Mouse (Mus musculus) cerebellum, adult 2 months (tissue): Measurements from ENCODE around the gene Brinp1.

Source experiments
- CTCF ChIP-seq: fragments of 200-500 bp; IDR thresholded peaks from 2 replicates; pipeline ENCODE4 v1.5.1; 2011; ENCODE audit warnings: low read depth, mild to moderate bottlenecking, control low read depth, low read length, moderate library complexity, borderline replicate concordance; ENCODE audit not compliant: insufficient read depth
- POLR2A ChIP-seq: fragments of 200-500 bp; IDR thresholded peaks from 2 replicates; pipeline ENCODE4 v1.6.1; 2011; ENCODE audit warnings: low read length, control low read depth, borderline replicate concordance; ENCODE audit not compliant: insufficient read depth

GRCm38 (mm10) chr4:68920127-68920526 is 34.1 kb downstream of the Brinp1 start:
- no peak for TF ChIP-seq POLR2A
- no peak for TF ChIP-seq CTCF
